Mouse (Mus musculus) hindbrain, embryonic 11.5 days (tissue): ENCODE results near the gene Fam120a. TPM values are rescaled to one million over a fixed set of nuclear protein-coding genes. Genes with fewer than 3 reads are reported as not detected.

Experiments
- ATAC-seq: fragments of 200-750 bp; cut with Nextera tagmentation; 2 replicates; pipeline ENCODE4 v1.8.0; 2017; ENCODE audit warnings: mild to moderate bottlenecking, moderate TSS enrichment, moderate library complexity; ENCODE audit not compliant: low FRiP score
- DNase-seq: peaks from one replicate; pipeline ENCODE4 v3.0.0-alpha.2; 2015; ENCODE audit warnings: low spot score
- H3K27ac ChIP-seq: fragments of 300-500 bp; sonication (generic); 2 replicates; pipeline ENCODE4 v1.5.1; 2014; ENCODE audit warnings: mild to moderate bottlenecking, low read depth, low read length
- H3K27me3 ChIP-seq: fragments of 300-500 bp; sonication (generic); 2 replicates; pipeline ENCODE4 v1.6.1; 2014; ENCODE audit warnings: mild to moderate bottlenecking, low read length, moderate library complexity, mixed read lengths; ENCODE audit not compliant: control insufficient read depth, insufficient read depth
- H3K36me3 ChIP-seq: fragments of 300-500 bp; sonication (generic); 2 replicates; pipeline ENCODE4 v1.6.1; 2014; ENCODE audit warnings: mild to moderate bottlenecking, low read length, moderate library complexity, mixed read lengths; ENCODE audit not compliant: control insufficient read depth, insufficient read depth
- H3K4me1 ChIP-seq: fragments of 300-500 bp; sonication (generic); replicated peaks from 2 replicates; pipeline ENCODE4 v1.6.1; 2014; ENCODE audit warnings: low read length, mixed read lengths; ENCODE audit not compliant: control insufficient read depth, insufficient read depth
- H3K4me2 ChIP-seq: fragments of 300-500 bp; sonication (generic); replicated peaks from 2 replicates; pipeline ENCODE4 v1.6.1; 2014; ENCODE audit warnings: mild to moderate bottlenecking, low read depth, low read length
- H3K4me3 ChIP-seq: fragments of 300-500 bp; sonication (generic); 2 replicates; pipeline ENCODE4 v1.5.1; 2014; ENCODE audit warnings: low read depth, low read length
- H3K9ac ChIP-seq: fragments of 300-500 bp; sonication (generic); 2 replicates; pipeline ENCODE4 v1.6.1; 2014; ENCODE audit warnings: low read depth, low read length
- H3K9me3 ChIP-seq: fragments of 300-500 bp; sonication (generic); 2 replicates; pipeline ENCODE4 v1.6.1; 2016; ENCODE audit warnings: low read length; ENCODE audit not compliant: control insufficient read depth
- WGBS: fragments of 180-500 bp; shearing (Covaris S2); extraction: QIAGEN DNeasy Blood & Tissue Kit; methylation state at CpG from one replicate; pipeline ENCODE4 v1.1.7; 2014; 5-methylcytosine and 5-hydroxymethylcytosine counted together
- polyA plus RNA-seq: library from polyadenylated mRNA; unstranded; fragments of >200 nt; fragmentation: Nextera tagmentation; extraction: Ambion mirVana; gene quantifications from 2 replicates; pipeline ENCODE4 v1.2.1, GENCODE M21; 2014

Fam120a gene
- polyA plus RNA-seq, 1 experiment from 2014 or later = 24.9 TPM

DNA sequence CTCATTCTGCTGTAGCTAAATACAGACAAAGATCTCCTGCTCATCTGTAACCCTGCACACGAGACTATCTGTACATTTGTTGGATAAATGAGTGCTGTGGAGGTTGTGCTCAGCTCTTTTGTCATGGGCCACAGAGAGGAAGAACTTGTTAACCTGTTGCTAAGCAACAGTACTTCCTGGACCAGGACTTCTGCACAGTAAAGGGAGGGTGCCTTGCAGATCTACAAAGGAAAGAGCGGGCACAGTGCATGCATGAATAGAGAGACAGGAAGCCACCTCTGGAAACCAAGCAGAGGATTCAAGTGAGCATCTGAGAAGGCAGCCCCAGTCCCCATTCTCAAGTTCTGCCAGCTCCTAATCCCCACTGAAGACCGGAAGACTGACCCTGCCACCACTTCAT lies 27.1 kb upstream of the Fam120a start:
- 26% methylated on average over 3 of the region's 3 CpGs for WGBS

GRCm38 (mm10) chr13:48992914-48993313 lies 25.1 kb upstream of the Fam120a start:
- no peak overlapping the region for H3K4me2 ChIP-seq
- no peaks in the 10 kb centered on the region for H3K36me3 ChIP-seq
- no peak overlapping the region for H3K9ac ChIP-seq
- H3K9me3 ChIP-seq = no peaks in the 10 kb centered on the region
- DNase-seq (no peak), ATAC-seq (no peak)
- no peaks in the 10 kb centered on the region for H3K27me3 ChIP-seq
- no peak overlapping the region for H3K27ac ChIP-seq
- no peaks in the 10 kb centered on the region; the same call in 1 of the 2 replicates for H3K4me1 ChIP-seq
- H3K4me3 ChIP-seq = no peak overlapping the region

More for the DNA sequence above, 27.1 kb upstream of the Fam120a start:
- Histone ChIP-seq H3K4me1 (no peaks in the 10 kb centered on the region; the same call in 1 of the 2 replicates), H3K27ac (no peak overlapping the region), H3K9ac (no peak overlapping the region), H3K27me3 (no peaks in the 10 kb centered on the region), H3K4me3 (no peak overlapping the region), H3K9me3 (no peaks in the 10 kb centered on the region), H3K4me2 (no peak overlapping the region), H3K36me3 (no peaks in the 10 kb centered on the region)
- peak; percentile 51; the same call in 1 of the 2 replicates for ATAC-seq
- DNase-seq = peak; percentile 24

DNA sequence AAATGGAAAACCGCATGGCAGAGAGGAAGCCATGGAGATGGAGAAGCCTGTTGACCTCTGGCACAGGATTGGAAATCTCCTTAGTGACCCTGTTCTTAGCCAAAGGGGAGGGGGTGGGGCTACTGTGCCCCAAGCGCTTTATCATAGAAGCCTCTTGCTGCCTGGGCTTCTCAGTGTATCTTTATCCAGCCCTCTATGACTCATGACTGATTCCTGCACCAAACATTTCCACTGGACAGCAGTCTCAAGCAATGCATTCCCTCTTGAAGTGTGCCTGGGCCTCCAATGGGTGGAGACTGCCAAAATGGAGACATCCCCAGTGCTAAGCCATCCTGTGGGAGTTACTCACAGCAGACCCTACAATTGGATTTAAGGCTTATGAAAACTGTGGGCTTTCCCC lies 22.3 kb upstream of the Fam120a start:
- H3K27ac ChIP-seq = no peak overlapping the region
- H3K9me3 ChIP-seq = no peaks in the 10 kb centered on the region
- 89% methylated on average over 2 of the region's 2 CpGs for WGBS
- ATAC-seq (no peak), DNase-seq (no peak)
- H3K36me3 ChIP-seq = no peaks in the 10 kb centered on the region
- no peak overlapping the region for H3K4me2 ChIP-seq
- no peak overlapping the region for H3K9ac ChIP-seq
- no peaks in the 10 kb centered on the region for H3K27me3 ChIP-seq
- H3K4me3 ChIP-seq = no peak overlapping the region
- no peaks in the 10 kb centered on the region; the same call in 1 of the 2 replicates for H3K4me1 ChIP-seq

DNA sequence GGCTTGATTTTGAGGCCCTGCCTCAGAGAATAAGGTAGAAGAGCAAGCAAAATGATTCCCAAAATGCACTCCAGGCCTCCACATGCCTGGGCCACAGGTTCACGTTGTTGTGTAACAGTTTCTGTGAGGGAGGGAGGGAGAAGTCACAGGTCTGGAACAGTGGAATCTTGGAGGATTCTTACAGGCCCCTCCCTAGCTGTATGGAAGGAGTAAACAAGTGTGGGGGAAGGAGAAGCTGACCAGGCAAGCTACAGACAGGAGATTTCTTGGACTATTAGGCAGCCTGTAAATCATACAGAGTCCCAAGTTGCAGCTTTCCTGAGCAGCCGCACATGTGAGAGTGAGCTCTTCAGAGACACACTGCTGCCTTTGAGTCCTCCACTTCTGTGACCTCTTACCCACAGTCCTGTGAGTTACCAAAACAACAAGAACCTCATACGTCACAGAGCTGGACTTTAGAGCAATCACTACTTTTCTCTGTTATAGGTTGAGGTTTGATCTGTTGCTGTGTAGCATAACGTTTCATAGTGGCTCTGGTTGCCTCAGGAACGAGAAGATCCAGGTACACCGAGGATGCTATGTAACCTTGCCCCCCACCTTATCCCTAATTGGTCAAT lies 14.8 kb upstream of the Fam120a start:
- H3K9me3 ChIP-seq = no peaks in the 10 kb centered on the region

GRCm38 (mm10) chr13:48979069-48979468 lies 11.3 kb upstream of the Fam120a start:
- no peak for ATAC-seq
- Histone ChIP-seq H3K4me1 (no peaks in the 10 kb centered on the region), H3K36me3 (no peaks in the 10 kb centered on the region), H3K4me3 (no peak overlapping the region), H3K27me3 (no peaks in the 10 kb centered on the region), H3K27ac (no peak overlapping the region), H3K9me3 (no peaks in the 10 kb centered on the region), H3K4me2 (no peak overlapping the region), H3K9ac (no peak overlapping the region)
- WGBS = 76% methylated on average over 6 of the region's 6 CpGs
- DNase-seq = no peak

More for the DNA sequence above, 14.8 kb upstream of the Fam120a start:
- 86% methylated on average over 6 of the region's 6 CpGs for WGBS
- H3K27ac ChIP-seq = no peak overlapping the region
- H3K4me1 ChIP-seq = no peaks in the 10 kb centered on the region
- DNase-seq (no peak), ATAC-seq (no peak)
- H3K27me3 ChIP-seq = no peaks in the 10 kb centered on the region
- no peak overlapping the region for H3K9ac ChIP-seq
- H3K36me3 ChIP-seq = no peaks in the 10 kb centered on the region
- no peak overlapping the region for H3K4me3 ChIP-seq
- H3K4me2 ChIP-seq = no peak overlapping the region

- DNase-seq (no peak), ATAC-seq (no peak)
- no peak overlapping the region for H3K27ac ChIP-seq
- no peaks in the 10 kb centered on the region for H3K36me3 ChIP-seq
- no peaks in the 10 kb centered on the region for H3K4me1 ChIP-seq
- H3K9ac ChIP-seq = no peak overlapping the region
- no peaks in the 10 kb centered on the region for H3K27me3 ChIP-seq
- H3K4me2 ChIP-seq = no peak overlapping the region
- no peak overlapping the region for H3K4me3 ChIP-seq
- no peaks in the 10 kb centered on the region for H3K9me3 ChIP-seq
- 78% methylated on average over 3 of the region's 3 CpGs for WGBS
Measured at GRCm38 (mm10) chr13:48977858-48978257, 10.0 kb upstream of the Fam120a start.

- H3K4me2 ChIP-seq = no peak overlapping the region
- no peaks in the 10 kb centered on the region for H3K9me3 ChIP-seq
- H3K9ac ChIP-seq = no peak overlapping the region
- no peak overlapping the region for H3K27ac ChIP-seq
- WGBS = 91% methylated on average over 2 of the region's 2 CpGs
- DNase-seq (no peak), ATAC-seq (no peak)
- H3K4me3 ChIP-seq = no peak overlapping the region
- H3K4me1 ChIP-seq = no peaks in the 10 kb centered on the region
- H3K36me3 ChIP-seq = no peaks in the 10 kb centered on the region
- no peaks in the 10 kb centered on the region for H3K27me3 ChIP-seq
Measured at GRCm38 (mm10) chr13:48974699-48975098, 6.9 kb upstream of the Fam120a start.

GRCm38 (mm10) chr13:48974266-48974665 lies 6.4 kb upstream of the Fam120a start:
- H3K36me3 ChIP-seq = no peaks in the 10 kb centered on the region
- no peak for DNase-seq

DNA sequence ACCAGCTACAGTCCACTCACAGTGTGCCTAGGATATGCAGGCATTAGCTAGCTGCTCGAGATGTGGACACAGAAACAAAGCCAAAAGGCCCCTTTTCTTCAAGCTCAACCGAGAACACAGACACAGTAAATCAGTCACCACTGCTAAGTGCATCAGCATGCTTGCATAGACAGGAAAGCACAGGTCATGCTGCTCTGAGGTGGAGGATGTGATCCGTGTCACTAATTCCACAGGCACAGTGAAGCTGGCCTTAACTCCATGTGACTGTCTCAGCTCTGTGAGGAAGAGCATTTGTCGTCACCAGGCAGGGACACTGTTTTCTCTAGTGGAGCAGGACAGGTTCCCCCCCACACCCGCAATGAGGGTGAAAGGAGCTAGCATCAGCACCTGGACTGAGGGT lies 5.4 kb upstream of the Fam120a start:
- Histone ChIP-seq H3K4me3 (no peak overlapping the region), H3K4me2 (no peak overlapping the region), H3K9ac (no peak overlapping the region), H3K27ac (no peak overlapping the region), H3K36me3 (no peaks in the 10 kb centered on the region), H3K27me3 (no peaks in the 10 kb centered on the region), H3K4me1 (no peaks in the 10 kb centered on the region), H3K9me3 (no peaks in the 10 kb centered on the region)
- no peak for ATAC-seq
- WGBS = 69% methylated on average over 5 of the region's 5 CpGs
- DNase-seq = no peak

More at GRCm38 (mm10) chr13:48974266-48974665, 6.4 kb upstream of the Fam120a start:
- no peaks in the 10 kb centered on the region for H3K9me3 ChIP-seq
- H3K4me2 ChIP-seq = no peak overlapping the region
- H3K9ac ChIP-seq = no peak overlapping the region
- WGBS = 88% methylated on average over 4 of the region's 4 CpGs
- no peaks in the 10 kb centered on the region for H3K4me1 ChIP-seq
- ATAC-seq = no peak
- H3K4me3 ChIP-seq = no peak overlapping the region
- no peaks in the 10 kb centered on the region for H3K27me3 ChIP-seq
- no peak overlapping the region for H3K27ac ChIP-seq
